Mouse (Mus musculus) brain, embryonic 14.5 days (tissue): Measurements from ENCODE around the gene Scml4. TPM values are rescaled to one million over a fixed set of nuclear protein-coding genes. Genes with fewer than 3 reads are reported as not detected.

ENCODE experiments used
- DNase-seq: peaks from one replicate; pipeline ENCODE4 v3.0.0-alpha.2; 2011; ENCODE audit warnings: low read depth
- CTCF ChIP-seq: fragments of 200-500 bp; IDR thresholded peaks from 2 replicates; pipeline ENCODE4 v1.5.1; 2012; ENCODE audit warnings: inconsistent platforms, mild to moderate bottlenecking, moderate library complexity, borderline replicate concordance; ENCODE audit not compliant: insufficient read depth, insufficient read length; ENCODE audit errors: extremely low read depth
- POLR2A ChIP-seq: fragments of 200-500 bp; IDR thresholded peaks from 2 replicates; pipeline ENCODE4 v1.6.1; 2012; ENCODE audit warnings: mild to moderate bottlenecking, inconsistent platforms, borderline replicate concordance; ENCODE audit not compliant: poor library complexity, insufficient read depth, insufficient read length, severe bottlenecking; ENCODE audit errors: extremely low read depth
- polyA plus RNA-seq: library from polyadenylated mRNA; depleted of rRNA; stranded (reverse); fragments of >200 nt; gene quantifications from 2 replicates; pipeline ENCODE4 v1.2.3, GENCODE M21; 2012

Gene Scml4
- polyA plus RNA-seq, 1 experiment: 10.8 TPM

DNA sequence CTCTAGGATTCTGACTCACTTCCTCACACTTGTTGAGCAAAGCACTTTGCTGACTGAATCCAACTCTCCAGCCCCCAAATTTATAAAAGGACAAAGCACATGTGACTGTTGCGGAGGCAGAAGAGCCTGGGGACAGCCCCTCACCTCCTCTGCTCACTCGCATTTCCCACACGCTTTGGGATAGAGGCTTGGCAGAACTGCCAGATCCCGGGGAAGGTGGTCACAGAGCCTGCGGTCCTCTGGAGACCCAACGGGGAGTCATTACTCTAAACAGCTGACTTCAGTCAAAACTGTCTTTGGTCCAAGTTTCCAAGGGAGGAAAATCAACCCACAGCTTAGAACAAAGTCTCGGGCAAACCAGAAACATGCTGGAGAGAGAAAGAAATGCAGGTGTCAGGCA, 79.5 kb downstream of the Scml4 start:
- DNase-seq: no peak
- no peak for TF ChIP-seq CTCF

DNA sequence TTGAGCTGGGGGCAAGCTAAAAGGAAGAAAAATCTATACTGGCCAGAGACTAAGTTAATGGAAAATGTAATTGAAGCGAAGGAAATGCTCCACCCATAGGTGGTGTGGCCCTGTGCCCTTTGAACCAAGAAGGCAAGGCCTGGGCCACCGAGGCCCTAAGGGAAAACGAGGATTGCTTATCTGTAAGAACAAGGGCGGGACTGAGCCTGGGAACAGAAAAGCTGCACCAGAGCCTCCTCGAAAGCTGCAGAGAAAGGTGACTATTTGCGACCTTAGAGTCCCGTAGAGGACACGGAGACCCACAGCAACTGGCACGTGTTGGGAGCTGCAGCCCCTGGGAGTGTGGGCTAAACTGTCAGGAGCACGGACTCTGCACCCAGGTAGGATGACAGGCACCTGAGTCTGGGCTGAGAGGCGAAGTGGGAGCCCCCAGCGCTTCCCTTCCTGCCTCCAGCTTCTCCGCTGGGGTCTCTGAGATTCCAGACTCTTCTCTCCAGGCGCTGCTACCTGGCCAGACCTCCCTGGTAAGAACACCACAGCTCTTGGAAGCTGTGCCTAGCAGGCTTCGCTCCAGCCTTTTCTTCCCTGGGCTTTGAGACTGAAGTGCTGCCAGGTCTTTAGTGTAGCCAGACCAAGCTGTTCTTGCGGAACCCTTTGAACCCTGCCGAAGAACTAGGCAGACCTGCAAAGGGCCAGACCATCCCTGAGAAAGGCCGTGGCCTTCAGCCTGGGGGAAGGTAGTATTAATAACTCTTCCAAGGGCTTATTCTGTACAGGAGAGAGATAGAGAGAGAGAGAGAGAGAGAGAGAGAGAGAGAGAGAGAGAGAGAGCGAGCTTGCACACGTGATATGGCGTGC, 80.3 kb downstream of the Scml4 start:
- DNase-seq: peak; percentile 29
- no peak for TF ChIP-seq CTCF
- TF ChIP-seq POLR2A: no peak

- TF ChIP-seq POLR2A (no peak), CTCF (no peak)
- no peak for DNase-seq
Measured at GRCm38 (mm10) chr10:42941278-42941677, 81.1 kb downstream of the Scml4 start.

- peak; percentile 73; the same call in 1 of the 2 replicates for TF ChIP-seq CTCF
- no peak for TF ChIP-seq POLR2A
- DNase-seq: peak; percentile 90
Measured at GRCm38 (mm10) chr10:42941697-42942221, 81.6 kb downstream of the Scml4 start.

- DNase-seq: no peak
- TF ChIP-seq POLR2A (no peak), CTCF (peak; percentile 58; the same call in 1 of the 2 replicates)
Measured at GRCm38 (mm10) chr10:42942300-42942699, 82.1 kb downstream of the Scml4 start.

GRCm38 (mm10) chr10:42945316-42945715, 85.1 kb downstream of the Scml4 start:
- DNase-seq: no peak

GRCm38 (mm10) chr10:42947336-42947735, 87.2 kb downstream of the Scml4 start:
- TF ChIP-seq POLR2A: no peak
- no peak for TF ChIP-seq CTCF
- DNase-seq: no peak

More at GRCm38 (mm10) chr10:42945316-42945715, 85.1 kb downstream of the Scml4 start:
- TF ChIP-seq POLR2A: no peak
- TF ChIP-seq CTCF: no peak

DNA sequence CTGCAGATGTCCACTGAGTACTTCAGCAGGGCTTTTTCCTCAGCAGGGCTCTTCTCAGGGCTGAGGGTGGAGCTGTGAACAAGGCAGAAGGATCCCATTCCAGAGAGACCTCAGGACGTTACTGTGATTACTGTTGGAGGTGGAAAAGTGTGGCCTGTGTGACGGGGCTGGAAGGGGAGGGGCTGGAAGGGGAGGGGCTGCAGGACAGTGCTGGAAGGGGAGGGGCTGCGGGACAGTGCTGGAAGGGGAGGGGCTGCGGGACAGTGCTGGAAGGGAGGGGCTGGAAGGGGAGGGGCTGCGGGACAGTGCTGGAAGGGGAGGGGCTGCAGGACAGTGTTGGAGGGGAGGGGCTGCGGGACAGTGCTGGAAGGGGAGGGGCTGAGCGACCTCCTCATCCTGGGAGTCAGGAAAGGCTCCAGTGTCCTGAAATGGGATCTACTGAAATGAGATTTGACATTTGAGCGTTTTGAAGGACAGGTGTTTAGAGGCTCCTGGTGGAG, 90.1 kb downstream of the Scml4 start:
- DNase-seq: peak; percentile 56
- no peak for TF ChIP-seq CTCF
- no peak for TF ChIP-seq POLR2A

- no peak for TF ChIP-seq CTCF
- TF ChIP-seq POLR2A: no peak
- DNase-seq: peak; percentile 55
Measured at GRCm38 (mm10) chr10:42951078-42952045, 91.2 kb downstream of the Scml4 start.

DNA sequence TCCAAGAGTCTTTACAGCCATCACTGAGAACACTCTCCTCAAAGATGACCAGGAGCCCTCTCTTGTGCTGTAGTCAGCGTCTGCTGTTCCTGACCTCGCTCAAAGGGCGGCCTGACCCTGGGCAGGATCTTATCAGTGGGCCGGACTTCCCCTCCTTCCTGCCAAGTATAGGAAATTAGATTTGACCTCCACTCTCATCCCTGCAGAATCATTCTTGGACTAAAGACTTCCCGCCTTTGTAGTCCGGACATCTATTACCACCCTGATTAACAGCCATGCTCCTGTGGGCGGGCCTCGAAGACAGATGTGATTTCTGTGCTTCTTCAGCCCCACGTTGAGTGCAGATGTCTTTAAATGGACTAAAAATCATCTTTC, 91.9 kb downstream of the Scml4 start:
- TF ChIP-seq CTCF: no peak
- TF ChIP-seq POLR2A: no peak

DNA sequence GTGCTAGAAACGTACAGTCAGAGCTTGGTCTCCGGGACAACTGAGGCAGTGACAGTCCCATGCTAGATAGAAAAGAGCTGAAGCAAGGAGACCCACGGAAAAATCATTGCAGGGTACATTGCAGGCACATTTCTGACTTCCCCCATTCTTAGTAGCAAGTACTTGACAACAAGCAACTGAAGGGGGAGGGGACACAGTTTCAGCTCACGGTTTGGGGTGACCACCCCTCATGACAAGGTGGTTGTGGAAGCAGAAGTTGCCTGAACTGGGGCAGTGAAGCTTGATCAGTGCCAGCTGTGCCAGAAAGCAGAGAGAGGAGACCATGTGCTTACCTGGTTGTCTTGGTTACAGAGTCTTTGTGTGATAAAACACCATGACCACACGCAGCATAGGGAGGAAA, 93.4 kb downstream of the Scml4 start:
- DNase-seq: no peak
- TF ChIP-seq POLR2A (no peak), CTCF (no peak)

More for the DNA sequence above, 91.9 kb downstream of the Scml4 start:
- no peak for DNase-seq
